Mouse (Mus musculus) adrenal gland (tissue): ENCODE measurements around the gene Slc9a7.

Experiments
- intact Hi-C: fragments of 180-260 bp; cut with DNase I; formaldehyde crosslinking; loops from one replicate; pipeline ENCODE4 v1.15.1; 2025

Slc9a7 gene

GRCm38 (mm10) chrX:20161687-20162321, 129.8 kb downstream of the Slc9a7 start:
- intact Hi-C loops: loop anchor here (2.0 to 10.0 kb wide), 2 partner anchors 173 to 423 kb away; no protein-coding TSS in a partner anchor

- intact Hi-C loops: loop anchor here (10.0 kb wide), 1 partner anchor 424 kb away; no protein-coding TSS in a partner anchor
Observed at GRCm38 (mm10) chrX:20160301-20160700, 131.3 kb downstream of the Slc9a7 start.

GRCm38 (mm10) chrX:20157519-20157918, 134.1 kb downstream of the Slc9a7 start:
- intact Hi-C loops: loop anchor here (5.0 kb wide), 1 partner anchor 135 kb away; no protein-coding TSS in a partner anchor

- intact Hi-C loops: no loop called here
Observed at GRCm38 (mm10) chrX:20129466-20129865, 162.1 kb downstream of the Slc9a7 start.

GRCm38 (mm10) chrX:20128951-20129350, 162.7 kb downstream of the Slc9a7 start:
- intact Hi-C loops: no loop called here

- intact Hi-C loops: no loop called here
Observed at GRCm38 (mm10) chrX:20125481-20125880, 166.1 kb downstream of the Slc9a7 start.

- intact Hi-C loops: no loop called here
Observed at GRCm38 (mm10) chrX:20117717-20118116, 173.9 kb downstream of the Slc9a7 start.

GRCm38 (mm10) chrX:20070196-20070595, 221.4 kb downstream of the Slc9a7 start:
- intact Hi-C loops: no loop called here

- intact Hi-C loops: no loop called here
Observed at GRCm38 (mm10) chrX:20066636-20067035, 225.0 kb downstream of the Slc9a7 start.

GRCm38 (mm10) chrX:20061764-20062480, 229.7 kb downstream of the Slc9a7 start:
- intact Hi-C loops: no loop called here

- intact Hi-C loops: no loop called here
Observed at GRCm38 (mm10) chrX:20060769-20061315, 230.8 kb downstream of the Slc9a7 start.

- intact Hi-C loops: no loop called here
Observed at GRCm38 (mm10) chrX:20060096-20060768, 231.4 kb downstream of the Slc9a7 start.

- intact Hi-C loops: loop anchor here (5.0 kb wide), 1 partner anchor 37 kb away; no protein-coding TSS in a partner anchor
Observed at GRCm38 (mm10) chrX:20059381-20059971, 232.1 kb downstream of the Slc9a7 start, which contains the start of gene Chst7. Chst7 (plus strand) TSS chrX:20059560.
